Mouse (Mus musculus) gastrocnemius, adult 2 months (tissue): ENCODE results near the gene Fgd2. TPM values are rescaled to one million over a fixed set of nuclear protein-coding genes. Genes with fewer than 3 reads are reported as not detected.

Source experiments
- DNase-seq: peaks from one replicate; pipeline ENCODE4 v3.0.0; 2022
- H3K27ac ChIP-seq: fragments of 200-600 bp; 2 replicates; pipeline ENCODE4 v1.8.1; 2022; ENCODE audit warnings: mild to moderate bottlenecking
- H3K4me3 ChIP-seq: fragments of 200-600 bp; 2 replicates; pipeline ENCODE4 v1.8.1; 2022; ENCODE audit warnings: mild to moderate bottlenecking, moderate library complexity
- CTCF ChIP-seq: fragments of 200-600 bp; IDR thresholded peaks from 2 replicates; pipeline ENCODE4 v1.8.1; 2022; ENCODE audit warnings: antibody characterized with exemption, mild to moderate bottlenecking, moderate library complexity
- intact Hi-C: fragments of 180-260 bp; cut with DNase I; formaldehyde crosslinking; loops from one replicate; pipeline ENCODE4 v1.15.1; 2025
- total RNA-seq, 2 experiments: library from RNA; stranded (reverse); gene quantifications; 2 replicates each; pipeline ENCODE4 v1.2.3; 2021

The Fgd2 gene
- total RNA-seq, 2 experiments from 2014 or later, result 0.74 to 1.1 TPM

DNA sequence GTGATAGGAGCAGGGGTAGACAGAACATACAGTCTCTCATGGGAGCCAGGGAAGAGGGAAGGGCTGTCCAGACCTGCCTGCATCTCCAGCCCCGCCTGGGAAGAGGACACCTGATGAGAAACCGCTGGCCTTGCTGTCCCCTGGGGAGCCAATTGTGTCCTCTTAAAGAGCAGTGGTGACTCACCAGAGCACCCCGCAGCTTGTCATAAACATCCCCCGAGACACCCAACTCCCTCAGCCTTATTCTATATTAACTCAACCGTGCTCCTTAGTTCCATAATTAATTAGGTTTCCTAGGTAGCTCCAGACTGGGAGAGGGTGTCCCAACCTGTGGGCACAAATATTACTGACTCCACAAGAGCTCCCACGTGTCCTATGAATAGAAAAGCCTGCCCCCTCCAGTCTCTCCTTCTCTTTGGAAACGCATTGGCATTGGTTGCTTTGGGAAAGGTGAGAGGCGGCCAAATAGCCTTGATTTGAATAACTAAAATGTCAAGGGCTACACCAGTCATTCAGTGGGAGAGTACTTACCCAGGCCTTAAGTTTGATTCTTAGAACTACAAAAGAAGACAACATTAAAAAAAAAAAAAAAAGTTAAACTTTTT lies 51.2 kb downstream of the Fgd2 start:
- intact Hi-C loops, result no loop called here
- TF ChIP-seq CTCF, result no peak
- Histone ChIP-seq H3K27ac (no peak overlapping the region), H3K4me3 (no peak overlapping the region)
- no peak for DNase-seq

DNA sequence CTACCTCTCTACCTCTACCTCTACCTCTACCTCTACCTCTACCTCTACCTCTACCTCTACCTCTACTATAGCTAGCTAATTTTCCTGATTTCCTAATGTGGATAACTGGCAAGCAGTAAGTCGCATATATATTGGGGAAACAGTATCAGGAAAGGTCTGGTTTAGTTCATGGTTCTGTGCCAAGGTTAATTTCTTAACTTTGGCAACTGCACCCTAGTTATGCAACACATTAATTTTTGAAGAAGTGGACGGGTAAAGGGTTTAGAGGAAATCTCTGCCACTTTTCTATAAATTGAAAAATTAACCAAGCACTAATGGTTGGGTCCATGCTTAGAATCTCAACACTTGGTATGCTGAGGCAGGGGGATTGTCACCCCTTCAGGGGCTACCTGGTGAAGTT lies 53.9 kb downstream of the Fgd2 start:
- intact Hi-C loops, result no loop called here
- DNase-seq, result no peak
- Histone ChIP-seq H3K4me3 (no peak overlapping the region), H3K27ac (no peak overlapping the region)
- TF ChIP-seq CTCF, result no peak

DNA sequence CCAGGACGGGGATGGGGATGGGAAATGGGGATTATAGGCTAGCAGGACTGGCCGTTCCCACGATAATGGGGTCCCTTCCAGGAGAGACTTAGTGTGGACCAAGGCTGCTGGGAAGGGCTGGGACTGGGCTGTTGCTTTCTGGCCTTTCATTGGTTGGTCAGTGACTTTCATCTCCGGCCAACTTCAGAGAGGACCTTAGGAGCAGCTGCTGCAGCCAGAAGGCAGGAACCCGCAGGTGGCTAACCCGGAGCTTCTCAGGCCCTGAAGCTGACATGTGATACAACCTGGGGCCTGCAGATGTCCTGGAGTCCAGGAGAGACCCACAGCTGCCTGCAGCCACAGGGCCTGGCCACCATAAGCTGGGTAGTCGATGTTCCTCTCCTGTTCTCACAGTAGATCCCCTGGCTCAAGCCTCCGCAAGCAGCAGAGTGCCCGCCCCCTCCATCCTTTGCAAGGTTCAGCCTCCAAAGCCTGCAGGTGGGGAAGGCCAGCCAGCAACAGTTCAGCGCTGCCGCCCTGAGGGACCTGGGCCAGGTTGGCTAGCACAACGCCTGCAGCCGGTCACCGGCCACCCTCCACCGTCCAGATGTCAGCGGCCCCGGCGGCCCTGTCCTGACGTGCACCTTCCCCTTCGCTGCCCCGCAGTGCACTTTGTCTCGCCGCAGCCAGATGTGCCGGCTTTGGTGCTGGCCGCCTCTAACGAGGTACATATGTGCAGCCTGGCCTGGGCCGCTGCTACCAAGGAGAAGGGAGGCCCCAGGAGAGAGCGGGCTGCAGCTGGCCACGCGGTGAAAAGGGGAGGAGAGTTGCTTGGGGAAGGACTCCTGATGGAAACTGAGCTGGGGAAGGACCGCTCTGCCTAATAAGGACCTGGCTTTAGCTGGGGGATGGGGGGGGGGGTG lies 55.3 kb downstream of the Fgd2 start:
- Histone ChIP-seq H3K4me3 (peak overlapping the region; percentile 54), H3K27ac (peak overlapping the region; percentile 85)
- intact Hi-C loops, result no loop called here
- no peak for TF ChIP-seq CTCF
- DNase-seq, result peak; percentile 84

DNA sequence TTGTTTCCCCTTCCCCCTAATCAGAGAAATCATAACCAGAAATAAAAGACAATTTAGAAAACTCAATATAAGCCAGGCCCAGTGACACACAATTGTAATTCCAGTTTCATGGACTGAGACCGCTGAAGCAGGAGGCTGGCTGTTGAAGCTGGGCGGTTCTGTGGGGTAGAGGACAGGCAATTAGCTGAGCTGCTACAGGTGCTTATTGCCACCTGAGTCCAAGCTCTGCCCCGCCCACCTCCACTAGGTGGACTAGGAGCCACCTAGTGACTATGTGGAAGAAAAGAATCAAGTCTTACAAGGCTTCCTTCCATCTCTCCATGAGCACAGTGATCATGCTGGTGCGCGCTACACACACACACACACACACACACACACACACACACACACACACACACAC lies 56.0 kb downstream of the Fgd2 start:
- H3K4me3 ChIP-seq, result no peak overlapping the region
- intact Hi-C loops, result no loop called here
- TF ChIP-seq CTCF, result no peak
- DNase-seq, result no peak
- H3K27ac ChIP-seq, result peak overlapping the region; percentile 21; the same call in 1 of the 2 replicates

DNA sequence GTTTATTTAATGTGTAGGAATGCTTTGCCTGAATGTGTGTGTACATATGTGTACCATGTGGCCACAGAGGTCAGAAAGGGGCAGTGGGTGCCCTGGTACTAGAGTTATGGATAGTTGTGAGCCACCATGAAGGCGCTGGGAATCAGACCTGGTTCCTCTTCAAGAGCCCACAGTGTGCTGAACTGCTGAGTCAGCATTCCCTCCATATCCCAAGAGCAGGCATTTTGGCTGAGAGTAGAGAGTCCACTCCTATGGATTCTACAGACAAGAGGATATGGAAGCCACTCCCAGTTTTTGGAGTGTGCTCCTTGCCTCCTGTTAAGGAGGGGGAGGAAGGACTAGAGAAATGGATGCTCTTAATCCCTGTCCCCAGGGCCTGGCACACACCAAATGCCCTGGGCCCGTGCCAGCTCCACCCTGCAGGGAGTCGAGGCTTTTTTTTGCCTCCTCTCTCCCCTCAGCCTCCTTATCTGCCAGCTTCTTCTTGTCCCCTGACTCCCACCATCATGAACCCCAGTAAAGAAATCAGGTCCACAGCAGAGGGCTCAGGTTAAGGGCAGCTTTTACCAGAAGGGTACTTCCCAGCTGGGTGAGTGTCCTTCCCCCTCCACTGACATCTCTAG lies 58.2 kb downstream of the Fgd2 start:
- DNase-seq, result no peak
- intact Hi-C loops, result no loop called here
- Histone ChIP-seq H3K4me3 (no peak overlapping the region), H3K27ac (no peak overlapping the region)
- TF ChIP-seq CTCF, result no peak

DNA sequence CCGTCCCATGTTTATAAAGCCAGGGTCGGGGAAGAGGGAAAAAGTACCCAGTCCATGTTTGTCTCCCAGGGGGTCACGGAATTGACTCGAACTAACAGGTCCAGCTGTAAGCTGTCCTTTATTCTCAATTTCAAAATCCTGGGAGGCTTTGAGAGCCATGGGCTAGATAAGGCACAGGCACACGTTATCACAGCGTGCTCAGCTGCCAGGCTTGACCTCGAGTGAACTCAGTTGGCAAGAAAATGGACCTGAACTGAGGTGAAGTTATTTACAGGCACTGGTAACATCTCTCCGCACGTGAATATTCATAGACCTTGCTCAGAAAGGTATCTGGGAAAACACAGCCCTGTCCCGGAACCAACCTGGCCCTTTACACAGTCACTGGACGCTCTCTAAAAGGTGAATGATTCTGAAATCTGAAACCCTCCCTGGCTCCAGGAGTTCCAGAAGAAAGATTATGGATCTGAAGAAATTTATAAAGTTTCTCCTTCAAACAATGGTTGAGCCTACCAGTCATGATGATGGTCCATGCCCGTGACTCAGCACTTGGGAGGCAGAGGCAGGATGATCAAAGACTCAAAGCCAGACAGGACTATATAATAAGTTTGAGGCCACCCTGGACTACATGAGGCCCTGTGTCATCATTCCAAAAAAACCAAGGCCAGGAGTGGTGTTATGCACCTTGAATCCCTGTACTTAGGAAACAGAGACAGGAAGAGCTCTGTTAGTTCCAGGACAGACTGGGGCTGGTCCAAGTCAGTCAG lies 59.4 kb downstream of the Fgd2 start:
- TF ChIP-seq CTCF, result no peak
- Histone ChIP-seq H3K4me3 (no peak overlapping the region), H3K27ac (no peak overlapping the region; the same call in 1 of the 2 replicates)
- intact Hi-C loops, result no loop called here
- DNase-seq, result no peak

DNA sequence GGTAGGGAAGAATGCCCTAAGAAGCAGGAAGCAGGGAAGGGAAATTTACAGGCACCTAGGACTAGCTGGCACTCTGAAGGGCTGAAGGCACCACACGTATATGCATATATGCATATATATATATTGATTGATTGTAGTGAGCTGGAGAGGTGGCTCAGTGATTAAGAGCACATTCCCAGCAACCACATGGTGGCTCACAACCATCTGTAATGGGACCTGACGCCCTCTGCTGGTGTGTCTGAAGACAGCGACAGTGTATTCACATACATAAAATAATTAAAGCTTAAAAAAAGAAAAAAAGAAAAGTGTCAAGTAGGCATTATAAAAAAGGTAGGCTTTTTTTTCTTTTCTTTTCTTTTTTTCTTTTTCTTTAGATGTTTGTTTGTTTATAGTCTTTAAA lies 60.6 kb downstream of the Fgd2 start:
- no peak for TF ChIP-seq CTCF
- intact Hi-C loops, result no loop called here
- no peak for DNase-seq
- H3K27ac ChIP-seq, result no peak overlapping the region
- no peak overlapping the region for H3K4me3 ChIP-seq

DNA sequence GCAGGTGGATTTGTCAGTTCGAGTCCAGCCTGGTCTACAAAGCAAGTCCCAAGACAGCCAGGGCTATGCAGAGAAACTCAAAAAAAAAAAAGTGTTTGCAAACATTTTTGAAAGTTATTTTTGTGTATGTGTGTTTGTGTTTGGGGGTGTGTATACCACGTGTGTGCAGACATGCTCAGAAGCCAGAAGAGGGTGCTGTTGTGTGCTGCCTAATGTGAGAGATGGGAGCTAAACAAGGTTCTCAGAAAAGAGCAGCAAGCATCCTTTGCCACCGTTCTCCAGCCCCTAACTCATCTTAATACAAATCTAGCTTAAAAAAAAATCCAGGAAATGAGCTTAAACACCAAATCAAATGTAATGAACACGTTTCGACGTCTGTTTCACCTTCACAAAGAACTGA lies 61.6 kb downstream of the Fgd2 start:
- H3K27ac ChIP-seq, result peak overlapping the region; percentile 86; the same call in 1 of the 2 replicates
- no peak for DNase-seq
- TF ChIP-seq CTCF, result peak; percentile 27; the same call in 1 of the 2 replicates
- intact Hi-C loops, result loop anchor here (2.0 kb wide), 1 partner anchor 32 kb away; no protein-coding TSS in a partner anchor
- no peak overlapping the region for H3K4me3 ChIP-seq

DNA sequence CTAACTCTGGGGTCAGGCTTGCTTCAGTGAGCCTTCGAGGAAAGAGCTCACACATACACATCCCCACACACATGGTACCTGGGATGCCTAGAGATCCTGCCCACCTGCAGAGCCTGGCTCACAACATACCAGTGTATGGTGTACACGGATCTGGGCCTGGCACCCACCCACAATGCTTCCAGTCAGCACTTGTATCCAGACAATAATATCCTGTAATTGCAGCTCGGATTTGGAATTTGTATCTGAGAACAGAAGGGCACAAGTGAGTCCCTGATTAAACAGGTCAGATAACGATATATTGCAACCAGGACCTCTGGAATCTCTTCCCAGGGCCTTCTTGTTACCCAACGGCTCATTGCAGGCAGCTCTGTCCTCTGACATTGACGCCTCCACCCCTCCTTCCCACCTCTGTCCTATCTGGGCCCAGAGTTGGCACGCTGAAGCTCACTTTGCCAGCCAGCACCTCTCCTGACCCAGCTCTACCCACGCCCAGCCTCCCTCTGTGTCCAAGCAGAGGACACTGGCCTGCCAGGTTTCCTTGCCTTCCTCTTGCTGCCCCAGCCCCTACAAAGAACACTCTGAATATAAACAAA lies 62.3 kb downstream of the Fgd2 start:
- H3K4me3 ChIP-seq, result no peak overlapping the region
- intact Hi-C loops, result loop anchor here (2.0 kb wide), 1 partner anchor 32 kb away; no protein-coding TSS in a partner anchor
- TF ChIP-seq CTCF, result no peak
- peak; percentile 87 for DNase-seq
- peak overlapping the region; percentile 86 for H3K27ac ChIP-seq

DNA sequence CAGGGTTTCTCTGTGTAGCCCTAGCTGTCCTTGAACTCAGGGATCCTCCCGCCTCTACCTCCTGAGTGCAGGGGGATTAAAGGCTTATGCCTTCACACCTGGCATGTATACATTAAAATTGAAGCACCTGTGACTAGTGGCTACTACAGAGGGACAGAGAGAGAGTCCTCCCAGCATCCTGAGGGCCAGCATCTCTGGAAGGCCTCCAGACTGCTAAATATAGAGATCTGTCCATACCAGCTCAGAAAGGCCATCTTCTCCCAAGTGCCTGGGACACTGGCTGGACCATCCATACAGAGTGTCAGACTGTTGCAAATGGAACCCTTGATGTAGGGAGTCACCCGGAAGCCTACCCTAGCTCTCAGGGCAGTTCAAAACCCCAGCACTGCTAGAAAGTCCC lies 63.3 kb downstream of the Fgd2 start:
- Histone ChIP-seq H3K27ac (peak overlapping the region; percentile 86; the same call in 1 of the 2 replicates), H3K4me3 (no peak overlapping the region)
- intact Hi-C loops, result loop anchor here (2.0 kb wide), 1 partner anchor 31 kb away; no protein-coding TSS in a partner anchor
- no peak for DNase-seq
- TF ChIP-seq CTCF, result no peak

DNA sequence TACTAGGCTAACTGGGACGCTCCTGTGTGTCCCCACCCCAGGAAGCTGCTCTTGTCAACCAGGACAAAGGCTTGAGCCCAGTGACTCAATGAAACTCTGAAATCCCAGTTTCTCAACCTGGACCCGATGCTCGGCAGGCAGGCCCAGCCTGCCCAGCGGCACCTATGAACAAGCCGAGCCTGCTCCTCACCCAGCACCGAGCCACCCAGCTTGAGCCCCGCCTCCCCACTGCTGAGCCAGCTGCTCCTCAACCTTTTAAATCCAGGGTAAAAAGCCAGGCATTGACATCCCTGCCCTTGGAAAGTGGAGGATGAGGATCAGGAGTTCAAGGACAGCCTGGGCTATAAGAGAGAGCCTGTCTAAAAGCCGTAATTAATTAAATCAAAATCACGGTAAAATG lies 64.6 kb downstream of the Fgd2 start:
- no peak overlapping the region for H3K27ac ChIP-seq
- no peak for TF ChIP-seq CTCF
- H3K4me3 ChIP-seq, result no peak overlapping the region
- no peak for DNase-seq
- intact Hi-C loops, result no loop called here

DNA sequence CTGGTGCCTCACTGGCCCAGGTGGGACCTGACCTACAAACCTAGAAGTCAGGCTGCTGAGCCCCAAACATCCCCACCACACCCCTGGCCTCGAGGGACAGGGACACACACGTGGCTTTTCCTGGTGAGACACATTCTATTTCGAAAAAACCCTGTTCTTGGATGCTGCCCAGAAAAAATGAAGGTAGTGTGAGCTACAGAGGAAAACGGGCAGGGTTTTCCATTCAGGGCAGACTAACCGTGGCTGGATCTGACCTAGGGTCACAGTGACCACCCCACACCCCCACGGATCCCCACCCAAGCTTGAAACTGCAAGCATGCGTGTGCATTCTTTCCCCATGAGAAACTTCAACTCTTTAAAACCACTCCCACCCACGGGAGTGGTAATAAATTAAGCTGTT lies 67.5 kb downstream of the Fgd2 start:
- intact Hi-C loops, result no loop called here
- no peak for TF ChIP-seq CTCF
- Histone ChIP-seq H3K4me3 (no peak overlapping the region), H3K27ac (peak overlapping the region; percentile 31; the same call in 1 of the 2 replicates)
- no peak for DNase-seq
